Mouse (Mus musculus) stomach, postnatal 0 days (tissue): ENCODE measurements at regions not wholly inside any gene's neighbourhood (a gene's known extent, or its start where the extent isn't known, plus 50 kb on each side); places are given as distances from the start of the nearest gene placed in this dataset.

Experiments used
- ATAC-seq: fragments of 200-750 bp; cut with Nextera tagmentation; 2 replicates; pipeline ENCODE4 v1.8.0; 2017; ENCODE audit not compliant: low FRiP score, low TSS enrichment
- DNase-seq: peaks from one replicate; pipeline ENCODE4 v3.0.0-alpha.2; 2016; ENCODE audit warnings: low spot score
- H3K27ac ChIP-seq: fragments of 300-500 bp; sonication (generic); replicated peaks from 2 replicates; pipeline ENCODE4 v1.5.1; 2014; ENCODE audit warnings: mild to moderate bottlenecking, control low read depth
- H3K27me3 ChIP-seq: fragments of 300-500 bp; sonication (generic); 2 replicates; pipeline ENCODE4 v1.6.1; 2014; ENCODE audit warnings: low read length; ENCODE audit not compliant: control insufficient read depth, insufficient read depth
- H3K36me3 ChIP-seq: fragments of 300-500 bp; sonication (generic); 2 replicates; pipeline ENCODE4 v1.6.1; 2014; ENCODE audit warnings: low read length, mixed read lengths; ENCODE audit not compliant: control insufficient read depth, insufficient read depth
- H3K4me1 ChIP-seq: fragments of 300-500 bp; sonication (generic); replicated peaks from 2 replicates; pipeline ENCODE4 v1.6.1; 2014; ENCODE audit warnings: antibody characterized with exemption; ENCODE audit not compliant: control insufficient read depth, insufficient read depth
- H3K4me2 ChIP-seq: fragments of 300-500 bp; sonication (generic); replicated peaks from 2 replicates; pipeline ENCODE4 v1.6.1; 2014; ENCODE audit warnings: low read depth, mild to moderate bottlenecking, control low read depth, moderate library complexity
- H3K4me3 ChIP-seq: fragments of 300-500 bp; sonication (generic); 2 replicates; pipeline ENCODE4 v1.5.1; 2014; ENCODE audit warnings: low read depth, low read length, control low read depth
- H3K9ac ChIP-seq: fragments of 300-500 bp; sonication (generic); 2 replicates; pipeline ENCODE4 v1.6.1; 2014; ENCODE audit warnings: mild to moderate bottlenecking, low read length, control low read depth, mixed read lengths
- H3K9me3 ChIP-seq: fragments of 300-500 bp; sonication (generic); 2 replicates; pipeline ENCODE4 v1.6.1; 2016; ENCODE audit warnings: low read length; ENCODE audit not compliant: control insufficient read depth
- CTCF ChIP-seq: IDR thresholded peaks from 2 replicates; pipeline ENCODE4 v1.5.1; 2016; ENCODE audit warnings: antibody characterized with exemption, low read depth, mild to moderate bottlenecking, moderate library complexity
- EP300 ChIP-seq: optimal IDR thresholded peaks from 2 replicates; pipeline ENCODE3; 2016; ENCODE audit warnings: antibody characterized with exemption
- WGBS: fragments of 180-500 bp; shearing (Covaris S2); extraction: QIAGEN DNeasy Blood & Tissue Kit; methylation state at CpG from one replicate; pipeline ENCODE4 v1.1.7; 2014; 5-methylcytosine and 5-hydroxymethylcytosine counted together

- Histone ChIP-seq H3K27ac (no peak overlapping the region), H3K4me3 (peak overlapping the region; percentile 45), H3K4me2 (peak overlapping the region; percentile 81), H3K9me3 (no peaks in the 10 kb centered on the region), H3K4me1 (no peaks in the 10 kb centered on the region), H3K27me3 (no peaks in the 10 kb centered on the region; the same call in 1 of the 2 replicates), H3K9ac (peak overlapping the region; percentile 27; the same call in 1 of the 2 replicates), H3K36me3 (no peaks in the 10 kb centered on the region)
- DNase-seq (peak; percentile 34), ATAC-seq (peak; percentile 56; the same call in 1 of the 2 replicates)
- under 1% methylated on average over 80 of the region's 93 CpGs for WGBS
- no peak; the same call in 1 of the 2 replicates for TF ChIP-seq CTCF
These were observed 102.9 kb downstream of the Irx5 start for GRCm38 (mm10) chr8:92460129-92460953.

GRCm38 (mm10) chr8:92469141-92470000, 111.9 kb downstream of the Irx5 start:
- no peaks in the 10 kb centered on the region for H3K9me3 ChIP-seq

GRCm38 (mm10) chr8:92472257-92472656, 114.8 kb downstream of the Irx5 start:
- H3K9me3 ChIP-seq: no peaks in the 10 kb centered on the region
- no peak overlapping the region for H3K4me2 ChIP-seq
- ATAC-seq (no peak), DNase-seq (no peak)
- H3K4me3 ChIP-seq: no peak overlapping the region
- no peak overlapping the region for H3K9ac ChIP-seq
- H3K4me1 ChIP-seq: no peaks in the 10 kb centered on the region
- TF ChIP-seq CTCF (no peak), EP300 (no peak)
- H3K27ac ChIP-seq: no peak overlapping the region
- H3K36me3 ChIP-seq: no peaks in the 10 kb centered on the region
- 73% methylated on average over 7 of the region's 7 CpGs for WGBS
- no peaks in the 10 kb centered on the region for H3K27me3 ChIP-seq

More at GRCm38 (mm10) chr8:92469141-92470000, 111.9 kb downstream of the Irx5 start:
- Histone ChIP-seq H3K4me3 (no peak overlapping the region), H3K4me2 (no peak overlapping the region), H3K9ac (no peak overlapping the region), H3K27me3 (no peaks in the 10 kb centered on the region), H3K27ac (no peak overlapping the region), H3K36me3 (no peaks in the 10 kb centered on the region), H3K4me1 (no peaks in the 10 kb centered on the region)
- DNase-seq (no peak), ATAC-seq (no peak)
- no peak for TF ChIP-seq CTCF
- no peak for TF ChIP-seq EP300
- whole genome bisulfite sequencing: 53% methylated on average over 19 of the region's 19 CpGs

- Histone ChIP-seq H3K9me3 (no peaks in the 10 kb centered on the region), H3K4me1 (no peaks in the 10 kb centered on the region), H3K27ac (no peak overlapping the region), H3K27me3 (no peaks in the 10 kb centered on the region), H3K4me2 (no peak overlapping the region), H3K9ac (no peak overlapping the region), H3K36me3 (no peaks in the 10 kb centered on the region), H3K4me3 (no peak overlapping the region)
- 64% methylated on average over 3 of the region's 3 CpGs for WGBS
- no peak for DNase-seq
- TF ChIP-seq EP300 (no peak), CTCF (no peak)
- ATAC-seq: 0 out of 2 replicates have a peak, but pooled peaks have one; percentile 57
These were observed 115.4 kb downstream of the Irx5 start for GRCm38 (mm10) chr8:92472817-92473216.

- Histone ChIP-seq H3K4me3 (no peak overlapping the region), H3K4me2 (no peak overlapping the region), H3K9me3 (no peaks in the 10 kb centered on the region), H3K36me3 (no peaks in the 10 kb centered on the region), H3K27me3 (no peaks in the 10 kb centered on the region), H3K27ac (no peak overlapping the region), H3K9ac (no peak overlapping the region), H3K4me1 (no peaks in the 10 kb centered on the region)
- ATAC-seq (no peak), DNase-seq (no peak)
- TF ChIP-seq EP300: no peak
- TF ChIP-seq CTCF: no peak
- WGBS: 59% methylated on average over 5 of the region's 5 CpGs
These were observed 125.0 kb downstream of the Irx5 start for GRCm38 (mm10) chr8:92482393-92482792.
